Mouse (Mus musculus) heart, embryonic 14.5 days (tissue): ENCODE data around the gene Ngrn. TPM values are rescaled to one million over a fixed set of nuclear protein-coding genes. Genes with fewer than 3 reads are reported as not detected.

ENCODE experiments used
- ATAC-seq: fragments of 200-750 bp; cut with Nextera tagmentation; 2 replicates; pipeline ENCODE4 v1.8.0; 2017; ENCODE audit warnings: low read depth, moderate TSS enrichment; ENCODE audit not compliant: insufficient number of reproducible peaks, insufficient read depth, low FRiP score
- H3K27ac ChIP-seq, 2 experiments: fragments of 200-500 bp in 1 of 2; fragments of 300-500 bp in 1 of 2; sonication (generic) in 1 of 2; replicated peaks in 1 of 2; 2 replicates each; pipeline ENCODE4 v1.5.1; 2012 to 2014; ENCODE audit warnings: low read depth in 2 of 2, low read length in 2 of 2, control low read depth in 1 of 2, mild to moderate bottlenecking in 1 of 2, mixed read lengths in 1 of 2; ENCODE audit not compliant: control insufficient read depth in 1 of 2, insufficient read depth in 1 of 2
- H3K27me3 ChIP-seq: fragments of 300-500 bp; sonication (generic); 2 replicates; pipeline ENCODE4 v1.6.1; 2014; ENCODE audit warnings: mild to moderate bottlenecking, low read length, control low read depth; ENCODE audit not compliant: control insufficient read depth, insufficient read depth
- H3K36me3 ChIP-seq: fragments of 300-500 bp; sonication (generic); 2 replicates; pipeline ENCODE4 v1.6.1; 2014; ENCODE audit warnings: mild to moderate bottlenecking, control low read depth, low read length, mixed read lengths; ENCODE audit not compliant: control insufficient read depth, insufficient read depth
- H3K4me1 ChIP-seq, 2 experiments: fragments of 200-500 bp in 1 of 2; fragments of 300-500 bp in 1 of 2; sonication (generic) in 1 of 2; 2 replicates each; pipeline ENCODE4 v1.6.1; 2012 to 2014; ENCODE audit warnings: low read length in 2 of 2, control low read depth in 1 of 2, mixed read lengths in 1 of 2; ENCODE audit not compliant: control insufficient read depth in 2 of 2, insufficient read depth in 2 of 2
- H3K4me2 ChIP-seq: fragments of 300-500 bp; sonication (generic); 2 replicates; pipeline ENCODE4 v1.6.1; 2014; ENCODE audit warnings: mild to moderate bottlenecking, low read length
- H3K4me3 ChIP-seq, 2 experiments: fragments of 200-500 bp in 1 of 2; fragments of 300-500 bp in 1 of 2; sonication (generic) in 1 of 2; 2 replicates each; pipeline ENCODE4 v1.5.1; 2012 to 2014; ENCODE audit warnings: low read length in 2 of 2, mild to moderate bottlenecking in 2 of 2, control low read depth in 1 of 2, low read depth in 1 of 2, moderate library complexity in 1 of 2; ENCODE audit not compliant: control insufficient read depth in 1 of 2, insufficient read depth in 1 of 2
- H3K9ac ChIP-seq: fragments of 300-500 bp; sonication (generic); 2 replicates; pipeline ENCODE4 v1.6.1; 2014; ENCODE audit warnings: mild to moderate bottlenecking, low read length
- H3K9me3 ChIP-seq: fragments of 300-500 bp; sonication (generic); 2 replicates; pipeline ENCODE4 v1.6.1; 2016; ENCODE audit warnings: low read length, control low read depth; ENCODE audit not compliant: control insufficient read depth
- WGBS: fragments of 180-500 bp; shearing (Covaris S2); extraction: QIAGEN DNeasy Blood & Tissue Kit; methylation state at CpG from one replicate; pipeline ENCODE4 v1.1.7; 2014; 5-methylcytosine and 5-hydroxymethylcytosine counted together
- polyA plus RNA-seq: library from polyadenylated mRNA; unstranded; fragments of >200 nt; fragmentation: Nextera tagmentation; extraction: Ambion mirVana; gene quantifications from 2 replicates; pipeline ENCODE4 v1.2.1, GENCODE M21; 2014

Gene Ngrn
- polyA plus RNA-seq = 41.8 and 42.8 TPM in 2 replicates

DNA sequence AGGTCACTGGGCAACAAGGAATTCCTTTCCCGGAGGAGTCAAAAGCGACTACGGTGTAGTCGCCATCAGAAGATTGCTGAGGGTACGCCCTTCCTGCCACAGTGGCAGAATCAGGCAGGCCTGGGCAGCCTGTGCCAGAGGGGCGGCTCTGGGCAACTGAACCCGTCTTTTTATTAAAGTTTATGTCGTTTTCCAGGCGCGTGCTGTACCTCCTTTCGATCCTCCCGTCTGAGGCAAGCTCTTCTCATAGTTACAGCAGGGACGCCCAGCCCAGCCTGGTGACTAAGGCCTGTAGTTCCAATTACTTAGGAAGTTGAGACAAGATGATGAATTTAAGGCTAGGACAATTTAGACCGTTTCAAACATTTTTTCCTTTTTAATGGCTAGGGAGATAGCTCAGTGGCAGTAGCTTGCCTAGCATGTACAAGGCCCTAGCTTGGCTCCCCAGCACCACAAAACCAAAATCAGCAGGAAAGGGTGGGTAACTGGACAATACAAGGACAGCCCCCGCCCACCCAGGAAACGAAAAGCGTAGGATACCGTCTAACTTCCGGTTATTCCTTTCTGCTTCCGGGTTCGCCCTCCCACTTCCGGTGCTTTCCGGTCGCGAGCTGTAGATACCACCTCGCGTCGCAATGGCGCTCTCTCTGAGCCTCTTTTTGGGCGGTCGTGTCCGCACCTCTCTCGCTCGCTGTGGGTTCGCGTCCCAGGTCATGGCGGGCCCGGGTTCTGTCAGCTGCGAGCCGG, at the start of gene Ngrn:
TSS of gene Ngrn (plus strand) at position 591 of the 747 bp plus-strand sequence.
- Histone ChIP-seq H3K9me3 (no peaks in the 10 kb centered on the region), H3K36me3 (peaks cover 28% of the 10 kb centered on the region), H3K27me3 (peaks cover 18% of the 10 kb centered on the region), H3K27ac (peak within 1 kb of the TSS; percentile 29 to 56), H3K9ac (peak within 1 kb of the TSS; percentile 85), H3K4me1 (peaks cover 4 to 8% of the 10 kb centered on the region in 2 experiments; a peak in 3 of 4 replicates), H3K4me3 (peak within 1 kb of the TSS; percentile 74 to 84), H3K4me2 (peak within 1 kb of the TSS; percentile 94)
- peak; percentile 68 for ATAC-seq
- WGBS = 24% methylated on average over 40 of the region's 40 CpGs

DNA sequence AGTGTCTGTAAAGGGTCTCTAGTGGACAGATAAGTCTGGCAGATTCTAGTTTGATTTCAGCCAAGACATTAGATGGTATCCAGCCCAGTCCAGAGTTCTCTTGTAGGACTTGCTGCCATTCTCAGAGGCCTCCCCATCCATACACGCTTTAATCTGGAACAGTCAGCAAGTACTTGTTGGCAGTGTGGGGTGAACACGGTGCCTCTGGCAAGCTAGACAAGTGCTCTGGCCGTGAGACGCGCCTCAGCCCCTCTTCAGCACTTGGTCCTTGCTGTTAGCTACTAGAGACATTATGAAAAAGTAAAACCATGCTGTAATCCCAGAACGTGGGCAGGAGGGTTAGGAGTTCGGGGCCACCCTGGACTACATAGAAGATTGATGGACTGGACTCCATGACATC, 47.4 kb upstream of the Ngrn start:
- Histone ChIP-seq H3K4me2 (no peak overlapping the region), H3K27me3 (no peaks in the 10 kb centered on the region), H3K36me3 (peaks cover 48% of the 10 kb centered on the region), H3K9ac (no peak overlapping the region), H3K4me1 (peaks cover 14 to 26% of the 10 kb centered on the region in 2 experiments), H3K27ac (no peak overlapping the region), H3K4me3 (no peak overlapping the region), H3K9me3 (no peaks in the 10 kb centered on the region)
- WGBS = 66% methylated on average over 7 of the region's 7 CpGs
- no peak for ATAC-seq

GRCm38 (mm10) chr7:80214459-80214858, 46.6 kb upstream of the Ngrn start:
- WGBS = 79% methylated on average over 8 of the region's 8 CpGs
- Histone ChIP-seq H3K9me3 (no peaks in the 10 kb centered on the region), H3K4me1 (peaks cover 5 to 17% of the 10 kb centered on the region in 2 experiments), H3K9ac (no peak overlapping the region), H3K36me3 (peaks cover 56% of the 10 kb centered on the region), H3K4me2 (no peak overlapping the region), H3K27me3 (no peaks in the 10 kb centered on the region), H3K4me3 (no peak overlapping the region), H3K27ac (no peak overlapping the region)
- no peak for ATAC-seq

DNA sequence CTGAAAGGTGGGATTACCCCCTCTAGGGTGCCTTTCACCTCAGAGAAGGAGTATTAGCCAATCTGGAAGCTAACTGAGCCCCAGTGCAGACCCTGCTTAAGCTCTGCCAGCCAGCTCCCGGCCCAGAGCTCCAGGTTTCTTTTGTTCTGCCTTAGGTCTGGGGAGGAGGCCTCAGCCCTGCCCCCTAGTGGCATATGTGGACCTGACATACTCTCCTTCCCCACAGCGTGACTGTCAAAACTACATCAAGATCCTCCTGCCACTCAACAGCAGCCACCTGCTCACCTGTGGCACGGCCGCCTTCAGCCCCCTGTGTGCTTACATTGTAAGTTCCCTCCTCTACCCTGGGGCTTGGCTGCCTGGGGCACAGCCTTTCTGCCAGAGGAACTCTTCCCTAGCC, 45.6 kb upstream of the Ngrn start:
- ATAC-seq = peak; percentile 51; the same call in 1 of the 2 replicates
- peaks cover 66% of the 10 kb centered on the region for H3K36me3 ChIP-seq
- H3K4me3 ChIP-seq = no peak overlapping the region

DNA sequence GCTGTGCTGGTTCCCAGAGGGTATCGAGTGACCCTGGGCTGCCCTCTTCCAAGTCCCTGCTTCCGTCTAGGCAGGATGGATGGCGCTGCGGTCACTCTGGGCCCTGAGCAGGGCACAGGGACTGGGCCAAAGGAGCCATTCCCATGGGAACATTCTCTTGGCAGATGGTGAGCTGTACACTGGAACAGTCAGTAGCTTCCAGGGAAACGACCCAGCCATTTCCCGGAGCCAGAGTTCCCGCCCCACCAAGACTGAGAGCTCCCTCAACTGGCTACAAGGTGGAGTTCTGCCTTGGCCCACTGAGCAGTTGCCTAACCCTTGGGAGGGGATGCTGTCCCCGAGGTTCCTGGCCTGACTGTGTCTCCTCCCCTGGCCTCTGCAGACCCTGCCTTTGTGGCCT, 44.4 kb upstream of the Ngrn start:
- H3K36me3 ChIP-seq = peaks cover 77% of the 10 kb centered on the region
- WGBS = 82% methylated on average over 8 of the region's 8 CpGs

More for the DNA sequence above, 45.6 kb upstream of the Ngrn start:
- peaks cover 2 to 11% of the 10 kb centered on the region in 2 experiments; a peak in 2 of 4 replicates for H3K4me1 ChIP-seq
- H3K9me3 ChIP-seq = no peaks in the 10 kb centered on the region
- peak overlapping the region; percentile 31; the same call in 1 of the 2 replicates for H3K9ac ChIP-seq
- 30% methylated on average over 4 of the region's 4 CpGs for WGBS
- no peak overlapping the region for H3K27ac ChIP-seq
- H3K27me3 ChIP-seq = no peaks in the 10 kb centered on the region
- no peak overlapping the region for H3K4me2 ChIP-seq

DNA sequence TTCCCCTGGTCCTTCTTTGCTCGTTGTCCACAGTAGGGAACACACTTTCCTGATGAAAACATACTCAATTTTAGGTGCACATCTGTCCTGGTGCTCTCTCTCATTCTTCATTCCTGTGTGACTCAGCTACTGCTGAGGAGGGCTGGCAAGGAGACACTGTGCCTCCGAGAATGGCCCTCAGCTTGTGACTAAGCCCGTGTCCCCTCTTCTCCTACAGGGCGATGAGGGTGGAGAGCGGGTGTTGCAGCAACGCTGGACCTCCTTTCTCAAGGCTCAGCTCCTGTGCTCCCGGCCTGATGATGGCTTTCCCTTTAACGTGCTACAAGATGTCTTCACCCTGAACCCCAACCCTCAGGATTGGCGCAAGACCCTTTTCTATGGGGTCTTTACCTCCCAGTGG, 42.3 kb upstream of the Ngrn start:
- H3K9ac ChIP-seq = no peak overlapping the region
- H3K4me1 ChIP-seq = peaks cover 0 to 5% of the 10 kb centered on the region in 2 experiments; a peak in 1 of 4 replicates
- no peaks in the 10 kb centered on the region for H3K9me3 ChIP-seq
- H3K4me2 ChIP-seq = no peak overlapping the region
- no peak overlapping the region for H3K4me3 ChIP-seq
- no peak overlapping the region for H3K27ac ChIP-seq
- H3K36me3 ChIP-seq = peaks cover 86% of the 10 kb centered on the region
- no peak for ATAC-seq
- 88% methylated on average over 9 of the region's 9 CpGs for WGBS
- H3K27me3 ChIP-seq = no peaks in the 10 kb centered on the region

More for the DNA sequence above, 44.4 kb upstream of the Ngrn start:
- H3K4me3 ChIP-seq = no peak overlapping the region
- H3K4me2 ChIP-seq = no peak overlapping the region
- H3K27ac ChIP-seq = no peak overlapping the region
- no peak for ATAC-seq
- H3K27me3 ChIP-seq = no peaks in the 10 kb centered on the region
- H3K9ac ChIP-seq = no peak overlapping the region
- H3K4me1 ChIP-seq = peaks cover 2 to 11% of the 10 kb centered on the region in 2 experiments; a peak in 2 of 4 replicates
- no peaks in the 10 kb centered on the region for H3K9me3 ChIP-seq

DNA sequence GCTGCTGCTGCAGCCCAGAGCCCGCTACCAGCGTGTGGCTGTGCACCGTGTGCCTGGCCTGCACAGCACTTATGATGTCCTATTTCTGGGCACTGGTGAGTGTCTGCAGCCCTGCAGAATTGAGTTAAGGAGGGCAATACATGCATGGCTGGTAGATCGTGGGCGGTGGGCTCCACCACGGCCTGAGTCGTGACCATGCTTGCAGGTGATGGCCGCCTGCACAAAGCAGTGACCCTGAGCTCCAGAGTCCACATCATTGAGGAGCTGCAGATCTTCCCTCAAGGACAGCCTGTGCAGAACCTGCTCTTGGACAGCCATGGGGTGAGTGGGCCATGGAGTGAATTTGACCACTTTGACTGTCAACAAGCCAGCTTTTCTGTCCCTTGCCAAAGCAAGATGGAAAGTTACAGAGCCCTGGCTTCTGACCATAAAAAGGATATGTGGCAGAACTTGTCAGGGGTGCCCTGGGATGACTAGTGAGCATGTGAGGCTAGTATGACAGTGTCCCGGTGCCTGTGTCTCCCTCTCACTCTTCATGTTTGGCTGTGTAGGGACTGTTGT, 40.7 kb upstream of the Ngrn start:
- Histone ChIP-seq H3K4me3 (no peak overlapping the region), H3K9me3 (no peaks in the 10 kb centered on the region), H3K27ac (no peak overlapping the region), H3K9ac (no peak overlapping the region), H3K27me3 (no peaks in the 10 kb centered on the region), H3K4me2 (no peak overlapping the region), H3K4me1 (peaks cover 0 to under 1% of the 10 kb centered on the region in 2 experiments; a peak in 1 of 4 replicates), H3K36me3 (peaks cover 96% of the 10 kb centered on the region)
- WGBS = 93% methylated on average over 9 of the region's 9 CpGs
- no peak for ATAC-seq
